Mouse (Mus musculus) stomach, postnatal 0 days (tissue): ENCODE measurements around the gene Spats1.

ENCODE experiments used
- CTCF ChIP-seq: IDR thresholded peaks from 2 replicates; pipeline ENCODE4 v1.5.1; 2016; ENCODE audit warnings: antibody characterized with exemption, low read depth, mild to moderate bottlenecking, moderate library complexity
- EP300 ChIP-seq: optimal IDR thresholded peaks from 2 replicates; pipeline ENCODE3; 2016; ENCODE audit warnings: antibody characterized with exemption

DNA sequence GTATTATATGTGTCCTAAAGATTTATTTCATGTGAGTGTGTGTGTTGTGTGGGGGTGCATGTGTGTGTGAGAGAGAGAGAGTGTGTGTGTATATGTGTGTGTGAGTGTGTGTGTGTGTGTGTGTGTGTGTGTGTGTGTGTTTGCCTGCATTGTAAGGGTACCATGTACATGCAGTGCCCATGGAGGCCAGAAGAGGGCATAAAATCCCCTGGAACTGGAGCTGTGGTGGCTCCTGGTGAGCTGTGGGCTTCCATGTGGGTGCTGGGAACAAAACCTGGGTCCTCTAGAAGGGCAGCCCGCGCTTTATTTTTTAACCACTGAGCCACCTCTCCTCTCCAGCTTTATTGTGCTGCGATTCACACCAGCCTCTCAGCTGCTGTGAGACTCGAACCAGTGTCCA, 12.7 kb downstream of the Spats1 start:
- TF ChIP-seq EP300 (no peak), CTCF (peak; percentile 30; the same call in 1 of the 2 replicates)
